Mouse (Mus musculus) midbrain, embryonic 16.5 days (tissue): ENCODE measurements around the gene Zfp451. TPM values are rescaled to one million over a fixed set of nuclear protein-coding genes. Genes with fewer than 3 reads are reported as not detected.

Experiments used
- ATAC-seq: fragments of 200-750 bp; cut with Nextera tagmentation; 2 replicates; pipeline ENCODE4 v1.8.0; 2017; ENCODE audit warnings: moderate TSS enrichment
- H3K27ac ChIP-seq: fragments of 300-500 bp; sonication (generic); 2 replicates; pipeline ENCODE4 v1.5.1; 2014; ENCODE audit warnings: mild to moderate bottlenecking, low read length, mixed read lengths
- H3K27me3 ChIP-seq: fragments of 300-500 bp; sonication (generic); 2 replicates; pipeline ENCODE4 v1.6.1; 2014; ENCODE audit warnings: low read depth, low read length, mixed read lengths; ENCODE audit not compliant: control insufficient read depth, insufficient read depth
- H3K36me3 ChIP-seq: fragments of 300-500 bp; sonication (generic); 2 replicates; pipeline ENCODE4 v1.6.1; 2014; ENCODE audit warnings: mild to moderate bottlenecking, low read length, moderate library complexity, mixed read lengths; ENCODE audit not compliant: control insufficient read depth, insufficient read depth
- H3K4me1 ChIP-seq: fragments of 300-500 bp; sonication (generic); 2 replicates; pipeline ENCODE4 v1.6.1; 2014; ENCODE audit warnings: mild to moderate bottlenecking, low read length, mixed read lengths; ENCODE audit not compliant: control insufficient read depth, insufficient read depth
- H3K4me2 ChIP-seq: fragments of 300-500 bp; sonication (generic); 2 replicates; pipeline ENCODE4 v1.6.1; 2014; ENCODE audit warnings: mild to moderate bottlenecking, low read length, mixed read lengths
- H3K4me3 ChIP-seq: fragments of 300-500 bp; sonication (generic); 2 replicates; pipeline ENCODE4 v1.5.1; 2014; ENCODE audit warnings: low read depth, mild to moderate bottlenecking, low read length, moderate library complexity, mixed read lengths
- H3K9ac ChIP-seq: fragments of 300-500 bp; sonication (generic); 2 replicates; pipeline ENCODE4 v1.6.1; 2014; ENCODE audit warnings: low read depth, low read length, mixed read lengths
- H3K9me3 ChIP-seq: fragments of 300-500 bp; sonication (generic); replicated peaks from 2 replicates; pipeline ENCODE4 v1.6.1; 2014; ENCODE audit warnings: mild to moderate bottlenecking, low read length, mixed read lengths; ENCODE audit not compliant: control insufficient read depth, poor library complexity, severe bottlenecking
- whole genome bisulfite sequencing: fragments of 180-500 bp; shearing (Covaris S2); extraction: QIAGEN DNeasy Blood & Tissue Kit; methylation state at CpG from one replicate; pipeline ENCODE4 v1.1.7; 2014; 5-methylcytosine and 5-hydroxymethylcytosine counted together
- polyA plus RNA-seq: library from polyadenylated mRNA; unstranded; fragments of >200 nt; fragmentation: Nextera tagmentation; extraction: Ambion mirVana; gene quantifications from 2 replicates; pipeline ENCODE4 v1.2.1, GENCODE M21; 2015

The Zfp451 gene
- polyA plus RNA-seq, 1 experiment from 2014 or later = 44.2 TPM

GRCm38 (mm10) chr1:33738281-33738680, 76.1 kb downstream of the Zfp451 start:
- H3K27ac ChIP-seq = no peak overlapping the region
- no peak overlapping the region for H3K4me2 ChIP-seq
- H3K9me3 ChIP-seq = no peaks in the 10 kb centered on the region
- no peaks in the 10 kb centered on the region for H3K27me3 ChIP-seq
- ATAC-seq = no peak
- no peak overlapping the region for H3K4me3 ChIP-seq
- WGBS = 93% methylated on average over 11 of the region's 11 CpGs
- peaks cover 22% of the 10 kb centered on the region for H3K36me3 ChIP-seq
- H3K9ac ChIP-seq = no peak overlapping the region
- no peaks in the 10 kb centered on the region for H3K4me1 ChIP-seq

DNA sequence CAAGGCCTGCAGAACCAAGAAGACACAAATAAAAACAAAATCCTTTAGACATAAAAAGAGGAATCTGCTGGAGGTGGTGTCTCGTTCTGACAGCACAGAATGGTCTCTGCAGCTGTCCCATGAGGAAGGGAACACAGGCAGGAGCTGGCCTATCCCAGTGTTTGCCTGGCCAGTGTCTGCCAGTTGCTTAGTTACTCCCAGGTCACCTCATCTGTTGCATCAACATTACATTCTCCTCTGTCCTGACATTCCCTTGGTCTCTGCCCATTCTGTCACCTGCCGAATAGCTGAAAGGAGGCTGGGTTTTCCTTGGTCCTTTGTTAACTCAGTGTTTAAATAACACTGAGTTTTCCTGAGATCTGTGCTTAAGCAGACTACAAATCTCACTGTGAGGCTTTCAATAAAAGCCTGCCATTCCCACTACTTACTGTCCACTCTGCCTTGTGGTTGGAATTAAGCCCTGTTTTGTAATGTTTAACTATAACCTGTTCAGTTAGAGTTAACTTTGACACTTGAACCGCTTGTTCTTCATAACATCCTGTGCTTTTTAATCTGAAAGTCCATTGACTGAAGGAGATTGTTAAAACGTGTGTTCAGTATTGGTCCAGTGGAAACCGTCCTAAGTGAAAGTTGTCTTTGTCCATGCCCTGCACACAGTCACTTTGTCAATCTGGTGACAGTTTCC, 80.3 kb downstream of the Zfp451 start:
- Histone ChIP-seq H3K27me3 (no peaks in the 10 kb centered on the region), H3K9ac (no peak overlapping the region), H3K36me3 (peaks cover 17% of the 10 kb centered on the region), H3K9me3 (no peaks in the 10 kb centered on the region), H3K4me3 (no peak overlapping the region), H3K4me2 (no peak overlapping the region), H3K27ac (no peak overlapping the region), H3K4me1 (no peaks in the 10 kb centered on the region)
- no peak for ATAC-seq
- 75% methylated on average over 5 of the region's 5 CpGs for WGBS

DNA sequence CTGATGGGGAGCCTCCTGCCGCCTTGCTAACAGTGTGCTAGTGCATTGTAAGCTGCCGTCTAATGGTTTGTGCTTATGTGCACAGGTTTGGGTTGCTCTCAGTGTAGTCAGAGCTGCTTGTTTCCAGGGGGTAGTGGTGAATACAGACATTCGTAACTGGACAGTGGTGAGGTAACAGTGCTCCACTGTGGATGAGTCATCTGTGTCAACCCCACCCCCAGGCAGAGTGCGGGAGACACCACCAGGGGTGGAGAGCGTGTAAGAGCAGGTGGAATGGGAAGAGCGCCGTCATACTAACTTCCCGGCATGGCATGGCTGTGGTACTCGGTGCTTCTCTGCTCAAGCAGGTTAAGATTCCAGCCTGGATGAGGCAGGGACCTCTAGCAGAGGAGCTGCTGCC, 81.4 kb downstream of the Zfp451 start:
- H3K4me3 ChIP-seq = no peak overlapping the region
- H3K27me3 ChIP-seq = no peaks in the 10 kb centered on the region
- H3K4me1 ChIP-seq = no peaks in the 10 kb centered on the region
- no peak overlapping the region for H3K4me2 ChIP-seq
- H3K27ac ChIP-seq = no peak overlapping the region
- H3K9ac ChIP-seq = no peak overlapping the region
- no peaks in the 10 kb centered on the region for H3K9me3 ChIP-seq
- peaks cover 14% of the 10 kb centered on the region for H3K36me3 ChIP-seq
- ATAC-seq = no peak
- 90% methylated on average over 9 of the region's 9 CpGs for WGBS

DNA sequence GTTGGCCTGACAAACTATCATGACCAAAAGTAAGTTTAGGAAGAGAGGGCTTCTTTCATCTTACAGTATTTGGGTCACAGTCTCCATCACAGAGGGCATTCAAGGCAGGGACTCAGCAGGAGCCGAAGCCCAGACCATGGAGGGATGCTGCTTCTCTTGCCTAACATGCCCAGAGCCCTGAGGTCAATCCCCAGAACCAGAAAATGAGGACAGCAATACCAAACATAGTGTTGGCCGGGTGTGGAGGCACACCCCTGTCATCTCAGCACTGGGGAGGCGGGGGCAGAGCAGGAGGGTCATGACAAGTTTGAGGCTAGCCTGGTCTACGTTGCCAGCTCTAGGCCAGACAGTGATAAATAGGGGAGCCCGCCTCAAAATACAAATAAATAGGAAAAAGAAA, 89.3 kb downstream of the Zfp451 start:
- WGBS = 98% methylated on average over 5 of the region's 5 CpGs
- no peak overlapping the region for H3K4me2 ChIP-seq
- H3K4me1 ChIP-seq = peaks cover 12% of the 10 kb centered on the region
- H3K27me3 ChIP-seq = no peaks in the 10 kb centered on the region
- no peak overlapping the region for H3K9ac ChIP-seq
- ATAC-seq = no peak
- peaks cover 28% of the 10 kb centered on the region for H3K36me3 ChIP-seq
- H3K9me3 ChIP-seq = no peaks in the 10 kb centered on the region
- H3K27ac ChIP-seq = no peak overlapping the region
- H3K4me3 ChIP-seq = no peak overlapping the region

DNA sequence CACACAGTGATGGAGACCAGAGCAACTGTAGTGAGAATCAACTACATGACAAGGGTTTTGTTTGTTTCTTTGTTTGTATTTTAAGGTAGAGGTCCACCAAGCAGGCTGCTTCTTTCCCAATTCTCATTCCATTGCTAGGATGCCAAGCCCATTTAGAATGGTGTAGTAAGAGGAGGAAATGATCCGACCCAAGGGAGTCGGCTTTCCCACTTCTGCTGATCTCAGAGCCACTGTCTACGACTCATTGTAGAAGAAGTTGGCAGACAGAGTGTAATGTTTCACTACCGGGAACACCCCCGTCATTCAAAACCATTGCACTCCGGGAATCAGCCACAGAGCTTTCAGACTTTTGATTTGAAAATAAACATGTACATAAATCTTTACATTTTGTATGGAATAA, 89.9 kb downstream of the Zfp451 start:
- Histone ChIP-seq H3K4me3 (no peak overlapping the region), H3K9ac (no peak overlapping the region), H3K4me1 (peaks cover 12% of the 10 kb centered on the region), H3K4me2 (no peak overlapping the region), H3K27me3 (no peaks in the 10 kb centered on the region), H3K9me3 (no peaks in the 10 kb centered on the region), H3K36me3 (peaks cover 28% of the 10 kb centered on the region), H3K27ac (no peak overlapping the region)
- WGBS = 91% methylated on average over 6 of the region's 6 CpGs
- ATAC-seq = no peak

DNA sequence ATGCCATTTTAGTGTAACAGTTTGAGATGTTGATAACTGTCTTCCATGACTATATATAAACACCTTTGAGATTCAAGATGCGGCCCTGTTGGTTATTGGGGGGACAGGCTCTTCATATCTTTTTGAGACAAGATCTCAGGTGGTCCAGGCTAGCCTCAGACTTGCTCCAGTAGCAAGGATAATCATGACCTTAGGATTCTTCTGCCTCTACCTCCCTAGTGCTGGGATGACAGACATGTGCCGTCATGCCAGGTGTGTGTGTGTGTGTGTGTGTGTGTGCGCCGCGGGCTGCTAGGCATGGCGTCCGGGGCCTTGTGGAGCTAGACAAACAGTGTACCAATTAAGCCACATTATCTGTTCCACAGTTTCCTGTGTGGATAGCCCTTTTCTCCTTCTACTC, 93.4 kb downstream of the Zfp451 start:
- peaks cover 14% of the 10 kb centered on the region for H3K36me3 ChIP-seq
- H3K27ac ChIP-seq = no peak overlapping the region
- H3K9me3 ChIP-seq = no peaks in the 10 kb centered on the region
- H3K9ac ChIP-seq = peak overlapping the region; percentile 21; the same call in 1 of the 2 replicates
- 87% methylated on average over 7 of the region's 7 CpGs for WGBS
- H3K4me3 ChIP-seq = peak overlapping the region; percentile 12
- ATAC-seq = no peak
- H3K27me3 ChIP-seq = no peaks in the 10 kb centered on the region
- peak overlapping the region; percentile 67 for H3K4me2 ChIP-seq
- H3K4me1 ChIP-seq = peaks cover 15% of the 10 kb centered on the region

- Histone ChIP-seq H3K4me1 (peaks cover 15% of the 10 kb centered on the region), H3K36me3 (peaks cover 7% of the 10 kb centered on the region), H3K9me3 (no peaks in the 10 kb centered on the region), H3K4me3 (peak overlapping the region; percentile 82), H3K9ac (peak overlapping the region; percentile 87), H3K27ac (peak overlapping the region; percentile 93), H3K4me2 (peak overlapping the region; percentile 67), H3K27me3 (no peaks in the 10 kb centered on the region)
- WGBS = under 1% methylated on average over 41 of the region's 41 CpGs
- ATAC-seq = peak; percentile 78
Measured at GRCm38 (mm10) chr1:33720231-33720630, 94.2 kb downstream of the Zfp451 start.

DNA sequence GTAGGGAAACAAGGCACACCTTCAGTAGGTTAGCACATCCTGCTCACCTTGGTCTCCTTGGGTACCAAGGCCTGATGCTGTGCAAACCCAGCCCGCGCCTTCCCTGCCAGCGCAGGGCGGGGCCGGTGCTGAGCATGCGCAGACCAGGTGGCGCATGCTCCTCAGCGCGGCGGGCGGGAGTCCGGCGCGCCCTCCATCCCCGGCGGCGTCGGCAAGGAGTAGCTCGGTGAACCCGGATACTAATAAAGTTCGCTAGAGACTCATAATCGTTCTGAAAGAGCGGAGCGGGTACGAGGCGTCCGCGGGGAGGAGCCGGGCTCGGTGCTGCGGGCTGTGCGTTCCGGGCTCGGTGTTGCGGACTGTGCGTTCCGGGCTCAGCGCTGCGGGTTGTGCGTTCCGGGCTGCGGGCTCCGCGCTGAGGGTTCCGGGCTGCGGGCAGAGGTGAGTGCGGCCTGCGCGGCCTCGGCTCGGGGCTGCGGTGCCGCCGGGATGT, 94.6 kb downstream of the Zfp451 start, which contains the start of gene Rab23:
TSS of gene Rab23 (plus strand) at position 155 of the 493 bp plus-strand sequence.
- Histone ChIP-seq H3K4me2 (peak within 1 kb of the TSS; percentile 67), H3K27ac (peak within 1 kb of the TSS; percentile 93), H3K9me3 (no peaks in the 10 kb centered on the region), H3K27me3 (no peaks in the 10 kb centered on the region), H3K4me3 (peak within 1 kb of the TSS; percentile 82), H3K9ac (peak within 1 kb of the TSS; percentile 87), H3K36me3 (peaks cover 3% of the 10 kb centered on the region), H3K4me1 (peaks cover 15% of the 10 kb centered on the region)
- ATAC-seq = peak; percentile 98
- WGBS = under 1% methylated on average over 54 of the region's 54 CpGs

DNA sequence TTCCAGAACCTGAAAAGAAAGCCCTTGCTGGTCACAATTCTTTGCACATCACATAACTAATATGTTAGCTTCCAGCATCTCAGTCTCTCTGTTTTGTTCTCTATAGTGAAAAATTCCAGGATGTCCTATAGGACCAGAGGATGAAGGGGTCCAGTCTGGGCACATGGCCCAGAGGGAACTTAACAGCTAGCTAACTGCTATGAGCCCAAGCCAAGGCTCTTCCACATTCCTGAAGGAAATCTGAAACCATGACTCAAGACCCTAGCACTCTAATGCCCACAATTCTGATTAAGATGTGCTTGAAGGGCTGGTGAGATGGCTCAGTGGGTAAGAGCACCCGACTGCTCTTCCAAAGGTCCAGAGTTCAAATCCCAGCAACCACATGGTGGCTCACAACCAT, 96.8 kb downstream of the Zfp451 start:
- Histone ChIP-seq H3K9me3 (no peaks in the 10 kb centered on the region), H3K4me3 (no peak overlapping the region), H3K9ac (no peak overlapping the region), H3K4me1 (peaks cover 15% of the 10 kb centered on the region), H3K4me2 (no peak overlapping the region), H3K27ac (no peak overlapping the region), H3K36me3 (no peaks in the 10 kb centered on the region; the same call in 1 of the 2 replicates), H3K27me3 (no peaks in the 10 kb centered on the region)
- 92% methylated on average over 1 of the region's 1 CpGs for WGBS
- no peak for ATAC-seq
